Mouse (Mus musculus): ENCODE data around the gene Antxrl. TPM values are rescaled to one million over a fixed set of nuclear protein-coding genes. Genes with fewer than 3 reads are reported as not detected.

The Antxrl gene
- polyA plus RNA-seq, 1 experiment from 2014 or later = not detected

- no peaks in the 10 kb centered on the region for H3K9me3 ChIP-seq
- peaks cover 4% of the 10 kb centered on the region; the same call in 1 of the 2 replicates for H3K4me1 ChIP-seq
- H3K27ac ChIP-seq = no peak overlapping the region
- no peak overlapping the region for H3K9ac ChIP-seq
- H3K27me3 ChIP-seq = no peaks in the 10 kb centered on the region
- H3K4me2 ChIP-seq = no peak overlapping the region
- H3K4me3 ChIP-seq = no peak overlapping the region
- H3K36me3 ChIP-seq = no peaks in the 10 kb centered on the region
- 74% methylated on average over 4 of the region's 4 CpGs for WGBS
- no peak for ATAC-seq (ENCODE audit: insufficient number of reproducible peaks, insufficient read depth, low FRiP score, low TSS enrichment, low read depth)
Observed at GRCm38 (mm10) chr14:34078293-34078692, 25.8 kb downstream of the Antxrl start.

DNA sequence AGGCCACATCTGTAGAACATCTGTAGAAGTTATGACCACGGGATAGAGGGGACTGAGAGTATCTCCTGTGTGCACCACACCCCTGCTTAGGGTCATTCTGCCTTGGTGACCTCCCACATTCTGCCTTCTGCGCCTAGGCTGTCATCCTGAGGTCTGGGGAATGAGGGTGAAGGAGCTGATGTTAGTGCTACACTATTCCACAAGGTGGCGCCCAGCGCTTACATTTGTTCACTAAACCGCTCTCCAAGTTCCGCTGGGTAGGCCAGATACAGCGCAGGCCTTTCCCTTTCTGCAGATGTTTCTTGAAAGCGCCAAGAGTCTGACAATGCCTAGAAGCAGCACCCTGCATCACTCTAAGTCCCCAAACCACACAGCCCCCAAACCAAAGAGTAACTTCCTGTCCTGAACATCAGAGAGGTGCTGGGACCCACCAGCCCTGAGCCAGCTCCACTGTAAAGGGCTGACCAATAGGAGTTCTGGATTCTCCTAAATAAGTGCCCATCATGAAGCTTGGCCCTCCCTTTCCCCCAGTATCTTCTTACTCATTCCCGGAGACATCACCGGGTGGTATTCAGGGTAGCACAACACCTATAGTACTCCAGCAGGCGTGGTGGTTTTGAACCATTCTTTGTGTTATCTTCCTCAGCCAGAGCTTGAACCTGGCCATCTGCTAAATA, 28.0 kb downstream of the Antxrl start:
- no peak overlapping the region for H3K4me3 ChIP-seq
- no peak for ATAC-seq (ENCODE audit: insufficient number of reproducible peaks, insufficient read depth, low FRiP score, low TSS enrichment, low read depth)
- peaks cover 4% of the 10 kb centered on the region; the same call in 1 of the 2 replicates for H3K4me1 ChIP-seq
- no peaks in the 10 kb centered on the region for H3K9me3 ChIP-seq
- no peaks in the 10 kb centered on the region for H3K27me3 ChIP-seq
- H3K36me3 ChIP-seq = no peaks in the 10 kb centered on the region
- WGBS = 11% methylated on average over 11 of the region's 11 CpGs
- no peak overlapping the region for H3K4me2 ChIP-seq
- no peak overlapping the region for H3K27ac ChIP-seq
- H3K9ac ChIP-seq = 0 out of 2 replicates have a peak overlapping the region, but pooled peaks have one; percentile 33

- H3K4me2 ChIP-seq = peak within 1 kb of the TSS; percentile 11
- no peak for ATAC-seq (ENCODE audit: insufficient number of reproducible peaks, insufficient read depth, low FRiP score, low TSS enrichment, low read depth)
- 68% methylated on average over 4 of the region's 4 CpGs for WGBS
Observed at GRCm38 (mm10) chr14:34085731-34086130, 33.2 kb downstream of the Antxrl start, which contains the start of gene Anxa8. Anxa8 (plus strand) TSS chr14:34085981.

GRCm38 (mm10) chr14:34086806-34087205, 34.3 kb downstream of the Antxrl start:
- 64% methylated on average over 4 of the region's 4 CpGs for WGBS
- Histone ChIP-seq H3K4me3 (no peak overlapping the region), H3K4me1 (no peaks in the 10 kb centered on the region), H3K36me3 (no peaks in the 10 kb centered on the region), H3K27me3 (no peaks in the 10 kb centered on the region), H3K9ac (no peak overlapping the region), H3K27ac (no peak overlapping the region), H3K4me2 (peak overlapping the region; percentile 11), H3K9me3 (no peaks in the 10 kb centered on the region)
- ATAC-seq (ENCODE audit: insufficient number of reproducible peaks, insufficient read depth, low FRiP score, low TSS enrichment, low read depth) = no peak

More at GRCm38 (mm10) chr14:34085731-34086130, 33.2 kb downstream of the Antxrl start, which contains the start of gene Anxa8:
- H3K4me1 ChIP-seq = no peaks in the 10 kb centered on the region
- peak within 1 kb of the TSS; percentile 28; the same call in 1 of the 2 replicates for H3K27ac ChIP-seq
- no peaks in the 10 kb centered on the region for H3K27me3 ChIP-seq
- H3K36me3 ChIP-seq = no peaks in the 10 kb centered on the region
- H3K9ac ChIP-seq = no peak within 1 kb of the TSS
- no peaks in the 10 kb centered on the region for H3K9me3 ChIP-seq
- H3K4me3 ChIP-seq = no peak within 1 kb of the TSS

DNA sequence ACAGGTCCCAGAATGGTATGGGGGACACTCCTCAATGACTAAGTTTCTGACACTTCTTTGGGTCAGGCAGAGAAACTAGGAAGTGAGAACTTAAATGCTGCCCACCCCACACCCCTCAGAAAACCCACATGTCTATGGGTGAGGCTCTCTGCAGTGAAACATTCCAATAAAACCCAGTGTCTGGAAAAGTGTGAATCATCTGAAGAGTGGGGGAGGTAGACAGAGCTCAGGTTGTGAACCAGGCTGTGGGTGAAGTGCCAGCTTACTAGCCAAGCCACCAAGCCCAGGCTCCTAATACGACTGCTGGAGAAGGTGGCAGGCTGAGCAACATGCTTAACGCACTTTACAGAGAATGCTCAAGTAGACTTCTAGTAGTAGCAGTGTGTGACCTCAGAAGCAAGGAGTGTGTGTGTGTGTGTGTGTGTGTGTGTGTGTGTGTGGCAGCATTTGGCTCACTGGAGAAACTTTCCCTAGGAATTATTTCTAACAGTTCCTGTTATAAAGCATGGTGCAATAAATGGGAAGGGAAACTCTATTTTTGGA, 35.4 kb downstream of the Antxrl start:
- H3K9ac ChIP-seq = no peak overlapping the region
- ATAC-seq (ENCODE audit: insufficient number of reproducible peaks, insufficient read depth, low FRiP score, low TSS enrichment, low read depth) = no peak
- no peaks in the 10 kb centered on the region for H3K36me3 ChIP-seq
- 82% methylated on average over 2 of the region's 2 CpGs for WGBS
- H3K9me3 ChIP-seq = no peaks in the 10 kb centered on the region
- no peaks in the 10 kb centered on the region for H3K27me3 ChIP-seq
- H3K27ac ChIP-seq = no peak overlapping the region
- H3K4me3 ChIP-seq = no peak overlapping the region
- H3K4me2 ChIP-seq = no peak overlapping the region
- H3K4me1 ChIP-seq = no peaks in the 10 kb centered on the region

DNA sequence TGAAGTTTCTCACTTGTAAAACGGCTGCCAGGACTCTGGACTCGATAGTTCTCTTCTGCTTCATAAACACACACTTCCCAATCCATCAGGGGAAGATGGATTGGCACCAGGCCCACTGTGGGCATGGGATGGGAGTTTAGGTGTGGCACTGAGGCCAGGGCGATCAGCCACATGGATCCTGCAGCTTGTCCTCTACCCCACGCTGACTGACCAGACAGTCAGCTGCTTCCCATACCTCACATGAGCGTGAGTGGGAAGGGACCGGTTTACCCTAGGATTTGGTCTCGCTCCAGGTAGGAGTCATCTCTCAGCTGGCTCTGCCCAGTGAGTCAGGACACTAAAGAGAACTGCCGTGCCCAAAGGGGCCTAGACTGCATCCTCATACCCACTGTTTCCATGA, 37.3 kb downstream of the Antxrl start:
- no peaks in the 10 kb centered on the region for H3K9me3 ChIP-seq
- no peak overlapping the region for H3K4me2 ChIP-seq
- H3K4me1 ChIP-seq = no peaks in the 10 kb centered on the region
- H3K9ac ChIP-seq = no peak overlapping the region
- H3K27ac ChIP-seq = no peak overlapping the region
- no peaks in the 10 kb centered on the region for H3K27me3 ChIP-seq
- 89% methylated on average over 8 of the region's 8 CpGs for WGBS
- no peak overlapping the region for H3K4me3 ChIP-seq
- no peak for ATAC-seq (ENCODE audit: insufficient number of reproducible peaks, insufficient read depth, low FRiP score, low TSS enrichment, low read depth)
- H3K36me3 ChIP-seq = no peaks in the 10 kb centered on the region

GRCm38 (mm10) chr14:34091475-34091874, 39.0 kb downstream of the Antxrl start:
- 76% methylated on average over 5 of the region's 5 CpGs for WGBS

DNA sequence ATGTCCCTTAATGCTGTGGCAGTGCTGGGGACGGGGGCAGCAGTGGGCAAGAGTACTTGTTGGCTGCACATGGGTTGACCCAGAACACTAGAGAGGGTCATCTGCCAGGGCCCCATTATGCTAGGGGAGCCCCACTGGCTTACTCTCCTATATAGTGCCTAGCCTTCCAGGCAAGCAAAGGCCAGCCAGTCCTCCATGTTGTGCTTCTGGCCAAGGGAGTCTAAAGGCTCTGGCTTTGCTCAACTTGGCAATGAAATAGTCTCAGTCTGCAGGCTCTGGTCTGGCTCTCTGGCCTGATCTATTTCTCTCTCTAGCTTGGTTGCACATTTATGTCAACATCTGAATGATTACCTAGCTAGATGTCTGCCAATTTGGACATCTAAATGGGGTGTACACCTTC, 40.3 kb downstream of the Antxrl start:
- ATAC-seq (ENCODE audit: insufficient number of reproducible peaks, insufficient read depth, low FRiP score, low TSS enrichment, low read depth) = no peak
- no peak overlapping the region for H3K4me2 ChIP-seq
- H3K36me3 ChIP-seq = no peaks in the 10 kb centered on the region
- 95% methylated on average over 1 of the region's 1 CpGs for WGBS
- H3K9ac ChIP-seq = no peak overlapping the region
- H3K4me1 ChIP-seq = no peaks in the 10 kb centered on the region
- no peaks in the 10 kb centered on the region for H3K9me3 ChIP-seq
- H3K27me3 ChIP-seq = no peaks in the 10 kb centered on the region
- no peak overlapping the region for H3K27ac ChIP-seq
- no peak overlapping the region for H3K4me3 ChIP-seq

More at GRCm38 (mm10) chr14:34091475-34091874, 39.0 kb downstream of the Antxrl start:
- Histone ChIP-seq H3K4me1 (no peaks in the 10 kb centered on the region), H3K36me3 (no peaks in the 10 kb centered on the region), H3K4me2 (no peak overlapping the region), H3K4me3 (no peak overlapping the region), H3K27me3 (no peaks in the 10 kb centered on the region), H3K9me3 (no peaks in the 10 kb centered on the region), H3K27ac (no peak overlapping the region), H3K9ac (no peak overlapping the region)
- ATAC-seq (ENCODE audit: insufficient number of reproducible peaks, insufficient read depth, low FRiP score, low TSS enrichment, low read depth) = no peak

GRCm38 (mm10) chr14:34096161-34096560, 43.7 kb downstream of the Antxrl start:
- no peak overlapping the region for H3K4me3 ChIP-seq
- H3K27ac ChIP-seq = no peak overlapping the region
- H3K36me3 ChIP-seq = no peaks in the 10 kb centered on the region
- no peaks in the 10 kb centered on the region for H3K4me1 ChIP-seq
- ATAC-seq (ENCODE audit: insufficient number of reproducible peaks, insufficient read depth, low FRiP score, low TSS enrichment, low read depth) = no peak
- no peaks in the 10 kb centered on the region for H3K9me3 ChIP-seq
- H3K4me2 ChIP-seq = no peak overlapping the region
- no peaks in the 10 kb centered on the region for H3K27me3 ChIP-seq
- WGBS = 82% methylated on average over 5 of the region's 5 CpGs
- no peak overlapping the region for H3K9ac ChIP-seq

DNA sequence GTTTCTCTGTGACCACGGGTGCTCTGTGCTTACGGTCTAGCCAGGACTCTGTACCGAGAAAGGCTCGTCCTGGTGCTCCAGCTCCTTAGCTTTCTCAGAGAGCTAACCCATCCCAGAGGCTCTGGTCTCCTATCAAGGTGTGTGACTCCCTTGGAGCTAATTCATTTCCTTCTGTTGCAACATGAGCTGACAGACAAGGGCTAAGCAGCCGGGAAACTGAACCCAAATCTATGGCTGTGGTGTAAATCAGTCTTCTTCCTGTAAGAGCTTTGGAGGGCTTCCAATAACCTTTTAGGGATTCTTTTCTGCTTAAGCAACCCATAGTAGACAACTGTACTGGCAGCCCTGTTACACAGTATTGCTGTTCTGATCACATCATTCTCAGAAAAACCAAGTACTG, 50.1 kb downstream of the Antxrl start, which contains the start of gene A630023A22Rik:
Gene A630023A22Rik (minus strand): TSS at position 154 of the 400 bp plus-strand sequence.
- H3K9me3 ChIP-seq = no peaks in the 10 kb centered on the region
- H3K4me3 ChIP-seq = no peak within 1 kb of the TSS
- H3K4me1 ChIP-seq = peaks cover 14% of the 10 kb centered on the region
- no peaks in the 10 kb centered on the region for H3K36me3 ChIP-seq
- no peak for ATAC-seq (ENCODE audit: insufficient number of reproducible peaks, insufficient read depth, low FRiP score, low TSS enrichment, low read depth)
- no peak within 1 kb of the TSS for H3K9ac ChIP-seq
- 58% methylated on average over 5 of the region's 5 CpGs for WGBS
- H3K27ac ChIP-seq = peak within 1 kb of the TSS; percentile 44; the same call in 1 of the 2 replicates
- no peak within 1 kb of the TSS for H3K4me2 ChIP-seq
- H3K27me3 ChIP-seq = no peaks in the 10 kb centered on the region

GRCm38 (mm10) chr14:34103855-34104254, 51.3 kb downstream of the Antxrl start:
- H3K27me3 ChIP-seq = no peaks in the 10 kb centered on the region
- no peaks in the 10 kb centered on the region for H3K9me3 ChIP-seq
- no peak overlapping the region for H3K4me2 ChIP-seq
- no peak overlapping the region for H3K9ac ChIP-seq
- H3K4me3 ChIP-seq = no peak overlapping the region
- no peak overlapping the region for H3K27ac ChIP-seq
- H3K36me3 ChIP-seq = no peaks in the 10 kb centered on the region
- 74% methylated on average over 3 of the region's 3 CpGs for WGBS
- ATAC-seq (ENCODE audit: insufficient number of reproducible peaks, insufficient read depth, low FRiP score, low TSS enrichment, low read depth) = no peak
- peaks cover 14% of the 10 kb centered on the region for H3K4me1 ChIP-seq

- no peak overlapping the region for H3K4me2 ChIP-seq
- H3K9ac ChIP-seq = no peak overlapping the region
- H3K4me3 ChIP-seq = no peak overlapping the region
- no peak overlapping the region for H3K27ac ChIP-seq
- H3K36me3 ChIP-seq = no peaks in the 10 kb centered on the region
- no peaks in the 10 kb centered on the region for H3K9me3 ChIP-seq
- ATAC-seq (ENCODE audit: insufficient number of reproducible peaks, insufficient read depth, low FRiP score, low TSS enrichment, low read depth) = peak; percentile 54; the same call in 1 of the 2 replicates
- H3K4me1 ChIP-seq = peaks cover 14% of the 10 kb centered on the region
- H3K27me3 ChIP-seq = no peaks in the 10 kb centered on the region
- WGBS = 23% methylated on average over 8 of the region's 8 CpGs
Observed at GRCm38 (mm10) chr14:34104892-34105291, 52.4 kb downstream of the Antxrl start.

Data from embryonic facial prominence, embryonic 13.5 days (tissue).